Mouse (Mus musculus) liver, embryonic 14 days (tissue): ENCODE data around the gene Gcnt2. TPM values are rescaled to one million over a fixed set of nuclear protein-coding genes. Genes with fewer than 3 reads are reported as not detected.

Source experiments
- polyA plus RNA-seq: library from polyadenylated mRNA; depleted of rRNA; stranded (reverse); fragments of >200 nt; gene quantifications from 2 replicates; pipeline ENCODE4 v1.2.3, GENCODE M21; 2012; rRNA removed

Gcnt2 gene
- 0.59 and 0.71 TPM in 2 replicates for polyA plus RNA-seq

GRCm38 (mm10) chr13:40859652-40860399 lies at the start of gene Gcnt2:
TSS of gene Gcnt2 (plus strand) at chr13:40859754.

GRCm38 (mm10) chr13:41000926-41001639 lies 141.5 kb downstream of the Gcnt2 start, which contains the start of gene Pak1ip1:
TSS of gene Pak1ip1 (plus strand) at chr13:41001023.

Other genes starting within 250 kb of the Gcnt2 start
- gene Tfap2a, start 121.4 kb upstream of the Gcnt2 start, polyA plus RNA-seq: 0.01 TPM in 2 replicates
- gene Pak1ip1, start 141.3 kb downstream of the Gcnt2 start, polyA plus RNA-seq: 49.1 and 55.4 TPM in 2 replicates
- gene Tmem14c, start 156.5 kb downstream of the Gcnt2 start, polyA plus RNA-seq: 336 and 423 TPM in 2 replicates
- gene Mak, start 220.0 kb downstream of the Gcnt2 start, polyA plus RNA-seq: 0.07 TPM in 2 replicates